Mouse (Mus musculus) left cerebral cortex, postnatal 25 days (tissue): ENCODE results near the gene Pde4d. TPM values are rescaled to one million over a fixed set of nuclear protein-coding genes. Genes with fewer than 3 reads are reported as not detected.
A peak's percentile ranks its signal among the peaks of the same experiment; 100 is the strongest.

Experiments used
- DNase-seq, 2 experiments: peaks; one replicate each; pipeline ENCODE4 v3.0.0; 2022; ENCODE audit warnings: low spot score in 2 of 2, mixed read lengths in 1 of 2
- intact Hi-C: fragments of 180-260 bp; cut with DNase I; formaldehyde crosslinking; loops from one replicate; pipeline ENCODE4 v1.15.1; 2025
- total RNA-seq, 2 experiments: library from RNA; stranded (reverse); gene quantifications; 2 replicates each; pipeline ENCODE4 v1.2.3; 2021

Pde4d gene
- total RNA-seq, 2 experiments from 2014 or later = 108 to 116 TPM

DNA sequence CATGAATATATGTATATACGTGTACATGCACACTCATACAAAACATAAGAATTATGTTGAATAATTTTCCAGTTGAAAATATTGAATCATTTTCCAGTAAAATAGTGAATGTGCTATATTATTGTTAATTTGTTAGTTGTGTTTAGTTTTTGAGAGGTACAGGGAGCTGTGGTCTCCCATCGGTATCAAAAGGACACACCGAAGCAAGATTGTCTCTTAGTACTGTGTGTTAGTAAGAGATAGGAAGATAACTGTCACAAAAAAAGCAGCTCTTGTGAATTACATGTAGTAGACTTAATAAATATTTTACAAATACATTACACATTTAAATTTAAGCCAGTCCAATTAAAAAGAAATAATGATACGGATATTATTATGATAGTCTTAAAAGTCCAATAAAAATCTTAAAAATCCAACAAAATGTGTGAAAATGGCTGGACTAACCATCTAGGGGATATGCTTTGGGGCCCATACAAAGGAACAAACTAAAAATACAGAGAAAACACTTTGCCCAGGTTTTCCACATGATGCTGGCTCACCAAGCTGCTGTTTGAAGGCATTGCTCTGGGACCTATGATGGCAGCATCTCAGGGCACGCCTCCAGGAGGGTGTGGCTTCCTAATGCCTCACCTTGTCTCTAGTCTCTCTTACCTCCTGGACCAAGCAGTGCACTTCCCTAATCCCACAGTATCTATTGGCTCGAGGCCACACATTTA, 1441.6 kb downstream of the Pde4d start:
- intact Hi-C loops = no loop called here
- no peak for DNase-seq

DNA sequence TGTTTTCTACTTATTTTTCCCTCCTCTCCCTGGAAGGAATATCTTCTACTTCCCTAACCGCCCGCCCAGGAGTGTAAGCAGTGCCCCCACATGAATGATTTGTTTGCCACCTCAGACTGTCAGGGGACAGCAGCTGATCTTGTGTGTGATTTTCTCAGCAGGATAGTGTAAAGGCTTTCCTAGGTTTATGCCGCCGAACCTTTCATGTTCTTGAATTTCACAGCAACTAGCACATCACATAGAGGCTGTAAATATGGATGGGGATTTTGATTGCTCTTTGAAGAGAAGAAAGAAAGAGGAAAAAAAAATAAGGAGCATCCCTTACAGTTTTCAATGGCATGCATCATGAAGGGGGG, 1442.1 kb downstream of the Pde4d start:
- DNase-seq = no peak
- intact Hi-C loops = no loop called here

DNA sequence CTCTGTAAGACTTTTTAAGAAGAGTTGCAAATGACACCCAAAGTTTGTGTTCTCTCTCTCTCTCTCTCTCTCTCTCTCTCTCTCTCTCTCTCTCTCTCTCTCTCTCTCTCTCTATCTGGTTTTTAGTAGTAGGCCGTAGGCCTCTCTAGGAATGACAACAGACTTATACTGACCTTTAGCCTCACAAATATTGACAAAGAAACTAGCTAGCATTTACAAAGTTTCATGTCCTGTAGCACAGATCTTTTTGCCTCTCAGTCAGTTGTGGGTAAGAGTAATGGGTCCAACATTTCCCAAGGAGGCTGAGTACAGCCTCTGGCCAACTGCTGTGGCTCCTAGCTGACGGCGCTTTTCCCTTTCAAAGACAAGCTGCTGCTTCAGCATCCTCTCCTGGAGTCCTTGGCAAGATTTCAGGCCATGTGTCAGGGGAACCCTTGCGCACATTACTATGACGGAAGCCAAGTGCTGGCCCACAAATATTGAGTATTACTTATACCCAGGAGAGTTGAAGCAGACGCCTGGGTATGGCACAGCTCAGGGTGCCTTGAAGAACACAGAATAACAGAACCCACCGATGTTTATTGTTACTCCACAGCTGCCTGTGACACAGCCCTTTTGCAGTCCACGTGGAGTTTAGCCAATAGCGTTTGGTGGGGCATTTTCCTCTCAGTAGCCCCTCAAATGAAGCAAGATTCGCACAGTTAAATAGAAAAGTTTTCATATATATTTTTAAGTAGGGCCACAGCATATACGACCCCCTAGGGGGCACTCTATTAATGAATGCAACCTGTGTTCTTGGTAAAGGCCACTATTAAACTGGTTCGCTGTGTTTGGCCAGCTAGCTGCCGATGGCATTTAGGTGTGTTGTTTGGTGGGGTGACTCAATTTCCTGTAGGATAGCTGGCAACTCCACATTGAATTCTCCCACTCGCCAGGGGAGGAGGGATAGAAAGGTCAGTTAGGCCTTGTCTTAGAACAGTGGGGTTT, 1450.0 kb downstream of the Pde4d start:
- intact Hi-C loops = loop anchor here (5.0 to 10.0 kb wide), 3 partner anchors 62 to 275 kb away; no protein-coding TSS in a partner anchor
- no peak for DNase-seq

DNA sequence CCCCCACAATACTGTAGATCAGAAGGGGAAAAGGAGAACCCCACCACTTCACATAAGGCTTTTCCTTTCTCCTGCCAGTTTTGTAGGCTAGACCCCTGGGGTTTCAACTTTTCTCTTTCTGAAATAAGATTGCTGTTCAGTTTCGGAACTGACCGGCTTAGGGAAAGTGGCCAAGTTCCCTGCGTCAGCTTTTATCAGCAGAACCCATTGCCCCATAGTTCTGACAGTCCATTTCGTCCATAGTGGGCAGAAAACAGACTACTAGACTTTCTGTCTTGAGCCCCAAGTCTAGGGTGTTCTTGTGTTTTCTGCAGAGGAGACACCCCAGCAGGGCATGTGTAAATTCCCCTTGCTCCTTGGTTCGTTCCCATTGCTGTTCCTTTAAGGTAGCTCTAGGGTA, 1452.1 kb downstream of the Pde4d start:
- DNase-seq = no peak
- intact Hi-C loops = loop anchor here (5.0 to 10.0 kb wide), 3 partner anchors 65 to 277 kb away; no protein-coding TSS in a partner anchor

DNA sequence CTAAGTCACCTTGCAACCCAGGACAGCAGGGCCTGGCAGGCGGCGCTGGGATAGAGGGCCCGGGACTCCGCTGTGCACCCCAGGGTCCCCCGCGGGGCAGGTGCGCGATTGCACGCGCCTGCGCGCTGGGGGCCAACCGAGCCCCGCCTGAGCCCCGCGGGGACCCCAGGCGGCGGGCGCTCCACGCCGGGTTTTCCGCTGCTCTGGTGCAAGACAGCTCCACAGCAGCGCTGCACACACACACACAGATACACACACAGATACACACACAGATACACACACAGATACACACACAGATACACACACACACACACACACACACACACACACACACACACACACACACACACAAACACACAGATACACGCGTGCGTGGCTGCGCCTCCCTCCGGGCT, 1452.7 kb downstream of the Pde4d start:
- intact Hi-C loops = loop anchor here (5.0 to 10.0 kb wide), 3 partner anchors 65 to 278 kb away; no protein-coding TSS in a partner anchor
- DNase-seq = peak in 1 of 2 experiments; percentile 35

DNA sequence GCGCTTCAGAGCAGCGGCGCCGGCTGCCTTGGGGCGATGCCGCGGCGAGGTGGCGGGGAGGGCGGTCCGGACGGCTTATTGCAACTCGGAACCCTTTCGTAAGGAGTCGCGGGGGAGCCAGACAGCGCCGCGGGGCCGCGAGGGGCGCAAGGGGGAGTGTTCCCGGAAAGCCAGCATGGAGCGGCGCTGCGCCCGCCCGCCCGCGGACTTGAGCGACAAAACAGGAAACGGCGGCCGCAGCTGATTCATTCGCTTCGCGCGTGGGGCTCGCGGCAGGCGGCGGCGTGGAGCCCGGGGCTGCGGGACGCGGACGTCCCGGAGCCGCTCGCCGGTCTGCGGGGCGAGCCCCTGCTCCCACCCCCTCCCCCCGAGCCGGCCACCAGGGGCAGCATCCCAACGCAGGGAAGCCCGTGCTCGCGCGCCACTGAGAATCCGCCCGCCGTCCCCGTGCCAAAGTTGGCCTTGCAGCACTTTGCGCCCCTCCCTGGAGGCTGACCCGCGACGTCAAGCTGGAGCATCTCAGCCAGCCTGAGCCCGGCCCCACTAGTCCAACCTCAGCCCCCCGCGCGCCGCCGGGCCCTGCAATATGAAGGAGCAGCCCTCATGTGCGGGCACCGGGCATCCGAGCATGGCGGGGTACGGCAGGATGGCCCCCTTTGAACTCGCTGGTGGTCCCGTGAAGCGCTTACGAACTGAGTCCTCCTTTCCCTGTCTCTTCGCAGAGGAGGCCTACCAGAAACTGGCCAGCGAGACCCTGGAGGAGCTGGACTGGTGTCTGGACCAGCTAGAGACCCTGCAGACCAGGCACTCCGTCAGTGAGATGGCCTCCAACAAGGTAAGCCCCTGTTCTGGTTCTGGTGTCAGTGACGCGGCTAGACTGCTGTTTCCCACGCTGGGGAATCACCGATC, 1453.4 kb downstream of the Pde4d start:
- peak; percentile 56 to 60 for DNase-seq
- intact Hi-C loops = loop anchor here (5.0 to 10.0 kb wide), 3 partner anchors 66 to 278 kb away; no protein-coding TSS in a partner anchor

DNA sequence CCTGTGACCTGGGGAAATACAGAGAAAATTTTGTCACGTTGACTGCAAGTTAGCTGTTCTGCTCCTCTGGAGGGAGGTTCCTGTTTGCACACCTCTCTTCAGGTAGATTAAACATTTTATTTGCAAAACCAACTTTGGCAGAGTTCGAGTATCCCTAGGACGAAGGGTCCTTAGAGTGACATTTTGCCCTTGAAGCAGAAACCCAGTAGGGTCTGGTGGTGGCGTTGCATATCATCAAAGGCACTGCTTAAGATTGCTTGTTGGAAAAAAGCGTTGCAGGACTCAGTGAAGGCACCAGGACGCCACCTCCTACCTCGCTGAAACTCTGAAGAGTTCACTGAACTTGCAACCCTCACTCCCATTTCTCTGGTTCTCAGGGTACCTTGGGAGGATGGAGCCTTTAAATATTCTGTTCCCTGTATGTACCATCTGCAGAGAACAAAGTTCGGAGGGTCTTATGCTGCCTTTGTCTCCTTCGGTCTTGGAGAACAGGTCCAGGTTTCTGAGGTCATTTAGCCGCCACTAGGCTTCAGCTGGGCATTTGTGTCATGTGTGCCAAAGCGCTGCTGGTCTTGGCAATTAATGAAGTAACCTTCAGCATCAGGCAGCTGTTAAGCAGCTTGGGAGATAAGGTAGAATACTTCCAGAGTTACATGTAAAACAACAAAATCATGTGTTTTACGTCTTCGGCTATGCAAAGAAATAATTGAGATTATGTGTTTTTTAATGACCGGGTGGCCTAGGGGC, 1454.2 kb downstream of the Pde4d start:
- no peak for DNase-seq
- intact Hi-C loops = loop anchor here (5.0 to 10.0 kb wide), 3 partner anchors 67 to 279 kb away; no protein-coding TSS in a partner anchor

DNA sequence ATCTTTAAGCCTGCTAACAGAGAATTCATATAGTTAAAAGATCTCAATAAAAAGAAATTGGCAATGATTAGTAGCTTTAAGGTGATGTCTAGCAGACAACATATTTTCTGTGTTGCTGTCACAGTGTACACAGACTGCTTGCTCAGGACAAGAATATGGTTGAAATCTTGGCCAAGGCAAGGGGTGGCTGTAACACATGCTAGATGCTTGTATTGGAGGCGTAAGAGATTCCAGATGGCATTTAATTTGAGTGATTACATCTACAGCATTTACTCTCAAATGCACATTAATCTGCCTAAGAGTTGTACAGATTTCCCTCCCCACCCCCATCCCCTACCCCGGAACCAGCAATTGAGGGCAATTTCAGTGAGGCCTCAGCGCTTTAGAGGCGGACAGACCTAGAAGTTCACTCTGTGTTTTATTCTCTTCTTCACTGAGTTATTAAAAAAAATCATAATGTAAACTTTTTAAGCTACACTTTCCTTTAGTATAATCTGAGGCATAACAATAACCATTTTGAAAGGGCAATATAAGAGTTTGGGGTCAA, 1456.7 kb downstream of the Pde4d start:
- no peak for DNase-seq
- intact Hi-C loops = loop anchor here (10.0 kb wide), 1 partner anchor 282 kb away; no protein-coding TSS in a partner anchor

DNA sequence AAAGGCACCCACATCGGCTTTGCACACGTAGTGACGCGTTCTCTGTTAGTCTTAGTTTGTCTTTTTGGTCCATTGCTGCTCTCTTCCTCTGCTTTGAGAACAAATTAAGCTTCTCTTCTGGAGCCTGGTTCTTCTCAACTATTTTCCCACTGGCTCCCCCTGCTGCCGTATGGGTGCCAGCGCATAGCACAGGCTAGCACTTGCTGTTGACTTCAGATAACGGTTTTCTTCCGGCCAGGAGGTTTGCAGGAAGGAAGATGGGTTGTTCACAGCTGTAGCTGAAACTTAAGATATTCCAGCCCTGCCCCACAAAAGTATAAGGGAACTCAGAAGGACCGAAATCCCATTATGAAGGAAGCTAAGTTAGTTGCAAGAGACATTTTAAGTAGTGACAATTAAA, 1457.9 kb downstream of the Pde4d start:
- DNase-seq = peak; percentile 70 to 83
- intact Hi-C loops = loop anchor here (1.0 to 10.0 kb wide), 2 partner anchors 131 to 283 kb away; no protein-coding TSS in a partner anchor

DNA sequence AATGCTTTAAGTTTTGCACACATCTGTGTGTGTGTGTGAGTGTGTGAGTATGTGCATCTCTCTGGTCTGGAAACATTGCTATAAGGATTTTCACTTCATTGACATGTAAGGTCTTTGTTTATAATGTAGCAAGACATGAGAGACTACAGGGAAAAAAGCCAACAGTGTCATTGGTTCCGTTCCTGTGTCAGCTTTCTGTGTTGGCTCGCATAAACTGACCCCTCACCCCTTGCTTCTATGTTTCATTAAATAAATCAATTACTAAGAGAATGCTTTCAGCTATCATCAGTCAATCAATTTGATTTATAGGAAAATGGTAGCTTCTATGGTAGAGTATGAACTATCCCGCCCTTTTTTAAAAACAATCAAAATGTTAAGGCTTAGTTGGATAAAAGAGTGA, 1458.6 kb downstream of the Pde4d start:
- no peak for DNase-seq
- intact Hi-C loops = loop anchor here (10.0 kb wide), 1 partner anchor 284 kb away; no protein-coding TSS in a partner anchor

DNA sequence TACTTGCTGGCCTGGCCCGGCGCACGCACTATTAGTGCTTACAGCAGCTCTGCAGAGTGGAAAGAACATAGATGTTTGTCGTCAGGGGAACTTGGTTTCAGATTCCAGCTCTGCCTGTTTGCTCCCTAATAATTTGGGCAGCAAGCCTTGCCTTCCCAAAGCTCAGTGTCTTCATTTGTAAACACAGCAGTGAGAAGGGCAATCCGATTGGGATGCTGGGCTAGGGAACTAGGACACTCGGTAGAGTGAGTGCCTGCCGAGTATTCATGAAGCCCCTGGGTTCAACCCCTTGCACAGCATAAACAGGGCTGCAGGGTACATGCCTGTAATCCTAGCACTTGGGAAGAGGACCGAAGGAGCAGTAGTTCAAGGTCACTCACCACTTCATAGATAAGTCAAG, 1459.4 kb downstream of the Pde4d start:
- DNase-seq = no peak
- intact Hi-C loops = loop anchor here (10.0 kb wide), 1 partner anchor 284 kb away; no protein-coding TSS in a partner anchor

DNA sequence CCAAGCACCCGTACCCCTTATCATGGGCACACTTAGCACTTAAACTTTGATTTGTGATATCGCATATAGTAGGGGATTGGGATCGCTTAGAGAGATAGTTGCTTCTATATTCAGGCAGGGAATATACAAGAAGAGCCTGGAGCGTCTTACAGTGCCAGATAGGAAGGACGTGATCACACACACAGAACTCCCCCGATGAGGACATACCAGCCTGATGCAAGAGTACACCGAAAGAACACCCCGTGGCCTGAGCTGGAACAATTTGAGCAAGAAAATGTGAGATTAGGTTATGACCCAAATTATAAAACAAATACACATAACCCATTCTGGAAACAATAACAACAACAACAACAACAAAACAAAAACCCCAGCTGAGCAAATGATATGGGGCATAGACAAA, 1461.2 kb downstream of the Pde4d start:
- intact Hi-C loops = no loop called here
- no peak for DNase-seq

DNA sequence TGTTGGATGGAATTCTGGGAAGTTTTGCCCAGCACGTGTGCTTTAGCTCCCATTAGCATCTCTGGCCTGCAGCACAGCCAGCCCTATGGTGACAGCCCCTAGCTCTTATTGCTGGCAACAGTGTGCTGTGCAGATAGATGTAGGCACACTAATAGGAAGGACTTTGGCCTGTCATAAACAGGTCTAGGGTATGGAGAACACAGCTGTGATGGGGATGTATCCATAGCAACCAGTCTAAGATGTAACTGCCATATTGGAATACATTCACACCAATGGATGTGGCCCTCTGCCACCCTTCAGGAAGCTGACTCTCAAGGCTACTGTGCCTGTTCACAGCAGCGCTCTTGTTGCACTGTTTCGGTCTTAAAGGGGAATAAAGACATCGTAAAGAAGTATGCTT, 1462.9 kb downstream of the Pde4d start:
- intact Hi-C loops = no loop called here

DNA sequence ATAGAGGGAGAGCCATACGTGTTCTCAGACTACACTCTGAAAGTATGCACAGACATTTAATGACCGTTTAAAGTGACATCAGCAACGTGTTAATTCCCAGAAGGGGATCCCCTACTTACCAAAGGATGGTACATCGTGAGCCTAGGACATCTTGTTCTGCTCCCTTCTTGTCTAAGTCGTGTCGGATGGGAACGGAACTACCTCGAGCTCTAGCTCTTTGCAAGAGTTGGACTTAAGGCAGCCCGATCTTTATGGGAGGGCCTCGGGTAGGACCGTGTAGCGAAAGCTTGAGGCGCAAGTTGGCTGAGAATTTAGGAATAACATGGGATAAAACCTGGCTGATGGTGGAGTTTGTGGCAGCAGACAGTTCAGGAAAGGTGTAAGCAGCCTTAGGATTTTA, 1464.5 kb downstream of the Pde4d start:
- intact Hi-C loops = no loop called here
- DNase-seq = no peak

More for the DNA sequence above, 1462.9 kb downstream of the Pde4d start:
- DNase-seq = no peak

DNA sequence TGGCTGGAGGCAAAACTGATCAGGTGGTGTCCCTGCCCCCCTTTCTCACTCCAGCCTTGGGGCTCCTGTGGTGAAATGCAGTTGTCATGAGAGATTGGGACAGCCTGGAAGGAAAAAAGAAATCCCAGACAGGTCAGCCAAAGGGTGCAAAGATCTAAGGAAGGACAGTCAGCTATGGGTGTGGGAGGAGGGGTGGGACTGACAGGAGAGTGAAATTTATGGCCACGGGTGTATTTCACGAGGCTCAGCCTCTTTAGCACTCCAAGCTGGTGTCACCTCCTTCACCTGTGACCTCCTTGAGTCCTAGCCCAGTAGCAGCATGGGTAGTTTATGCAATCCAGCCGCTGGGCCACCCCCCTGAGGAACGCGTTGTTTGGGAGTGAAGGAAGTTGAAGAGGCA, 1465.1 kb downstream of the Pde4d start:
- intact Hi-C loops = no loop called here
- DNase-seq = no peak

DNA sequence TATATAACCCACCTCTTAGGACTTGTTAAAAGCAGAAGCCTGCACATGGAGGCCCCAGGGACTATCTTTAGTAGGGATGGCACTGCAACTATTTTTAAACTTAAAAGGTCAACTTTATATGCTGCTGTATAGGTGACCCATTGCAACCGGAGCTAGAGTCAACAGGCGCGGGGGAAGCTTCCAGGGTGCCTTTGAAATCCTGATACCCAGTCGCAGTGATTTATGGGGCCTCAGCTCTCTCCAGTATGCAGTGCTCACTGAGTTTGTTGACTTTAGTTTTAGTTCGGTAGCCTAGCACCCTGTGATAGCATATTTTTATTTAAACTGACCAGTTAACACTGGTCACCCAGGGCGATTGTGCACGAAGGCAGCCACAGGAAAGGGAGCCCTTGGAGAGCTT, 1465.8 kb downstream of the Pde4d start:
- intact Hi-C loops = no loop called here
- DNase-seq = no peak

DNA sequence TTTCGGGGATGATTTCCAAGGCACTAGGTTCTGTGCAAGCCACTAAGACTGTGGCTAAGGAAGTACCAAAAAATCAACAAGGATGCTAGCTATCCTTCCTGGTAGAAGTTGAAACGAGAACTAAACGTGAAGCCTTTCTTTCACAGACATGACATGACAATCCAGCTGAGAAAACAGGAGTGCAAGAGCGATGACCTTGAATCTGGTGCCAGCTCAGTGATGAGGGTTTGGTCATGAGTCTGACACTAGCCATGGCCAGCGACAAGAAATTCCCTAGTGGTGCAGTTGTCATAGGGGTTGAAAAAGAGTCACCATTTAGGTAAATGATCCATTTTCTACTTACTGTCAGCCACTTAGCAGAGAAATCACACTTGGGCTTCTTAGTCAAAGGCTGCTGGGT, 1466.2 kb downstream of the Pde4d start:
- intact Hi-C loops = no loop called here
- no peak for DNase-seq

DNA sequence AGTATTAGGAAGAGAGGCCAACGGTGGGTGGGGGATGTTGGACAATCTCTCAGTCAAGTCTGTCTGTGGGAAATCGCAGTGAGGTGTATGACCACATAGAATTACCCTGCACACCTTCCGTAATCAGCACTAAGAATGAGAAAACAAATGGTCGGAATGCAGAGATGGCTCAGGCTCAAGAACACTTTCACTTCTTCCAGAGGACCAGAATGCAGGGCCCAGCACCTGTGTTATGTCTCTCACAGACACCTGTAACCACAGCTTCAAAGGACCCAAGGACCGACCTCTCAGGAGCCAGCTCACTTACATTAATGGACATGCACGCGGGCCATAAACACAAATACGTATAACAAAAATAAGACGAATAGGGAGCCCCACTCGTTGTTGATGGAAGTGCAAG, 1467.8 kb downstream of the Pde4d start:
- no peak for DNase-seq

More for the DNA sequence above, 1467.8 kb downstream of the Pde4d start:
- intact Hi-C loops = no loop called here
